Mouse (Mus musculus) layer of hippocampus, postnatal 25 days (tissue): ENCODE measurements around the gene Gm11985. TPM values are rescaled to one million over a fixed set of nuclear protein-coding genes. Genes with fewer than 3 reads are reported as not detected.

Experiments used
- total RNA-seq, 2 experiments: library from RNA; stranded (reverse); gene quantifications; 2 replicates each; pipeline ENCODE4 v1.2.3; 2021

Gm11985 gene
- total RNA-seq, 2 experiments from 2014 or later: not detected

Other genes starting within 250 kb of the Gm11985 start
- gene Adcy1, start 125.1 kb downstream of the Gm11985 start, total RNA-seq: 100 to 1,000 TPM; 303 to 367 TPM
- gene Igfbp1, start 9.2 kb upstream of the Gm11985 start, total RNA-seq: not detected
- 10 to 100 TPM; 12.5 to 19.5 TPM for gene Igfbp3, start 25.4 kb upstream of the Gm11985 start, total RNA-seq